Mouse (Mus musculus) gastrocnemius, postnatal 4 days (tissue): ENCODE measurements at regions not wholly inside any gene's neighbourhood (a gene's known extent, or its start where the extent isn't known, plus 50 kb on each side); places are given as distances from the start of the nearest gene placed in this dataset.
A peak's percentile ranks its signal among the peaks of the same experiment; 100 is the strongest.

Experiments used
- DNase-seq, 2 experiments: peaks; one replicate each; pipeline ENCODE4 v3.0.0; 2021 to 2022; ENCODE audit warnings: low spot score in 2 of 2, mixed read lengths in 2 of 2

DNA sequence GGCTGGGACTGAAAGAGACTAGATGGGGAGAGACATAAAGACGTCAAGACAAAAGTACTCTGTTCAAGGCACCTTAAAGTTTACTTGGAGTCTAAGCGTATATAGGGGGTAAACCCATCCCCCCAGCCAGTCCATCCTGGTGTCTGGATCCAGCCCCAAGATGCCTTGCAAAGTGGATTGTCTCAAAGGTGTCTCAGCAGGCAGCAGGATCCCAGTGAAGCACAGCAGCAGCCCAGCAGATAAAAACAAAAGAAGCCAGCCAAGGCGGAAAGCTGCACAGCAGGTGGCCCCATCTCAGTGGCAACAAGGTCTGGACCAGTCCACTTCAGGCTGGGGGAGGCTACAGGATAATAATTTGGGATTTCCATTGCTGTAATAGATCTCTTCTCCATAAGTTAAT, 72.0 kb upstream of the Col5a2 start:
- no peak for DNase-seq

DNA sequence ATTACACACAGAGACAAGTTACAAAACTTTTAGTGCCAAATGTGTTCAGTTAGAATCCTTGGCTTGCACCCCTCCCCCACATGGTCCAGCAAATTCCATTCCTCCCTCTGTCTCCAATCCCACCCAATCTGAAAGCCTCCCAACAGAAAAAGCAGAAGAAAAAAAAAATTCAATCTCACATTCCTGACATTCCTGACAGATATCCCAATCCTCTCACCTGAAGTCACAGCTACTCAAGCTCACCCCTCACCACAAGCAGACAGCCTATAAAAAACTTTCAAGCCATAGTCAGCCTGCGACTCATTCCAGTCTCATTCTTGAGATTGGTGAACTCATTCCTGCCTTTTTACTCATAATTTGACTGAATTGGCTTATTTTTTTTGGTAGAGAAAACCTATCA, 77.4 kb upstream of the Col5a2 start:
- DNase-seq, result no peak

DNA sequence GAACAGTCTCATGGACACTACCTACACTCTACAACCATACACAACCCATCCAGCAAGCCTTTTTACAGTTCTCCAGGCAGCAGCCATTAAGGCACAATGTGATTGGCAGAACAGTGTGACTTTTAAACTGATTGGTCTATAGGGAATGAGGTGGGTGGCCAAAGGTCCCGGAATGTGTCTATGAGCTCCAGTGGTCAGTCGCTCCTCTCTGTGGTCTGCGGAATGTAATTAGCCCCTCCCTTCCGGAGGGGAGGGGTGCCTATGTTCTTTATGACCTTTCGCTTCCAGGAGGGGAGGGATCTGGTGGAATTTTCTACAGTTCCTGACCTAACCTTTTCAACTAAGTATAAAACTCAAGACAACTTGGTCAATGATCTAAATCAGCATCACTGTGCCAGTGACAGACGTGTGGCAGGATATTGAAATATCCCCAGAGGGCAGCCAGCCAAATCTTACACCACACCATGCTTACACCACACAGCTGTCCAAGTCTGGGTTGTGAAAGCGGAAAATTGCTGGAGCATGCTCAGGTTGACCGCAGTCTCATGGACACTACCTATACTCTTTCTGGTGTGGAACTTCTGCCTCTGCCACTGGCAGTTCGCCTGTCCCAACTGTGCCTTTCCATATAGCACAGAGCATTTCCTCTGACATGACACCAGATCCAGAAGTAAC, 84.4 kb upstream of the Col5a2 start:
- DNase-seq, result no peak

DNA sequence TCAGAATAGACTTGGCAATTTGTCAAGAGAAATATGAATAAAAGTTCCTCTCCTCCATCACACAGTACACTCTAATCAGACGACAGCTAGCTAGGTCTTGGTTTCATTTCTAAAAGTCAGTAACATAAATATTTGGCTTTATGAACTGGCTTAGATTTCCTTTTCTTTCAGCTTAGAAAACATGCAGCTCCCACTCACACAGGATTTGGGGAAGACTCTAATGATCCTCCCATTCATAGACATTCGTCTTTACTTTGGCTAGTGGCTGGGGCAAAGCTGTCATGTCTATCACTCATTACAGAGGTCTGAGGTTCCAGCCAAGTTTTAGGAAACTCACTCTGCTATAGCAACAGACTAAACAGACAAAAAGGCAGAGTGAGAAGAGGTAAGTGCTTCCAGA, 94.2 kb upstream of the Col5a2 start:
- no peak for DNase-seq

DNA sequence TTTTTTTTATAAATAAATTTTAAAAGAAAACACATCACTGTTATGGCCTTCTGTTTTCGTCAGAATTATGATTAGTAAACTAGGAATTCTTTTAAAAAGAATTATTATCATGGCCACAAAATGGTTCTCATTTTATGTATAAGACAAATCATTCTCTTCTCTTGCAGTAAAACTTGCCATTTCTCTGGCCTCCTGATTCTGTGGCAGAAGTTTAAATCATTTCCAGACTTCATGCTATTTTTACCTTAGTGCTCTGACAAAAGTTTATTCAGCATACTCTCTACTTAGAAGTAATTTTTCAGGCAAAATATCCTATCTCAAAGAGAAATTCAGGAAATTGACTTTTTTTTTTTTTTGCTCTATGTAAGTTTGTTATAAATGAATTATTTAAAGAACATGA, 96.3 kb upstream of the Col5a2 start:
- DNase-seq, result no peak

DNA sequence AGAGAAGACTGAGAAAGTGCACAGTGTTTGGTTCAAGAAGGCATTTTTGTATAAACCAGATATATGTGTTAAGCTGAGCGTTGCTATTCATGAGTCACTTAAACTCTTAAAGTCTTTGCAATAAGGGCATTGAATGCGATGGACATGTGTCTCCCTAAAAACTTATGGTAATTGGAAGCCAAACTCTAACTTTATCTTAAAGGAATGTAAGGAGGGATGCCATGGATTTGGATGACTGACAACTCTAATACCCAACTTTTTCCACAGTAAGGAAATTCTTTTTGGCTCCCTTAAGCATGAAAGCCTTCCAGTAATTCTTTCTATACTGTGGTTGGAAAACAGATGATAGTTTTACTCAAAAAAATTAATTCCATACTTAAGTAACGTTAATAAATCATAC, 96.9 kb upstream of the Col5a2 start:
- DNase-seq, result no peak

DNA sequence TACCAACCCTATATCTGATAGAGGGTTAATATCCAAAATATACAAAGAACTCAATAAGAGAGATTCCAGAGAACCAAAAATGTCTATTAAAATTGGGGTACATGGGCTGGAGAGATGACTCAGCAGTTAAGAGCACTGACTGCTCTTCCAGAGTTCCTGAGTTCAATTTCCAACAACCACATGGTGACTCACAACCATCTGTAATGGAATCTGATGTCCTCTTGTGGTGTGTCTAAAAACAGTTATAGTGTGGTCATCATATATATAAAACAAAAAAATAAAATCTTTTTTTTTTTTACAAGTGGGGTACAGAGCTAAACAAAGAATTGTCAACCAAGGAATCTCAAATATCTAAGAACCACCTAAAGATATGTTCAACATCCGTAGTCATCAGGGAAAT, 102.5 kb upstream of the Col5a2 start:
- no peak for DNase-seq

DNA sequence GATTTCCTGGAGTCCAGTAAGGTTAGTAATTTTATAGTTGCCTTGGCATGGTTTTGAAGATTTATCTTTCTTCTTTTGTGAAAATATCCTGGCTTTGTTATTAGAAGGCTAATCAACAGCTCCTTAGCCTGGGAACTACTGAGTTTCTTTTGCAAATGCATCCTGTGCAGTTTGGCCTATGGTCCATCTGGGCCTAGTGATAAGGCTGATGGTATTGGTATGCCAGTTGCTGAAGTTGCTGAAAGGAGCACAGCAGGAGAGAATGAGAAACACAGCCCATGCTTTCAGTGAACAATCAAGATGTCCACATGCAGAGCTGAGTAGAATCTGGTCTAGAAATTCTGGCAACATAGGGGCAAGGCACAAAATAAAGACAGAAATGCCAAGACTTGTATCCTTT, 105.2 kb upstream of the Col5a2 start:
- DNase-seq, result no peak

DNA sequence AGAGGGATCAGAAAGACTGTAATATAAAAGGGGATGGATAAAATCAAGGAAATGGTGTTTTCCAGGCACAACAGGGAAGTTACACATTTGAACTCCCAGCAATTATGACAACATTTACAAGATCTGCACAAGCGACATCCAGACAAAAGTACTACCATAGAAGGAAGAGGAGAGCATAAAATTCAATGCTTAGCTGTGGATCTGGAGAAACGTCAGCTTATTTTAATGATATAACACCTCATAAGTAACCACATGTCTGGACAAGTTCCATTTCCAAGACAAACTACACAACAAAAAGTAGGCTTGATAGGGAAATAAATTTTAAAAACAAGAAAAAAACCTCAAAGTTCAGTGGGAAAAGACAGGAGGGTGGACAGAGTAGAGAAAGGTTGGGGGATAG, 115.9 kb upstream of the Col5a2 start:
- no peak for DNase-seq

DNA sequence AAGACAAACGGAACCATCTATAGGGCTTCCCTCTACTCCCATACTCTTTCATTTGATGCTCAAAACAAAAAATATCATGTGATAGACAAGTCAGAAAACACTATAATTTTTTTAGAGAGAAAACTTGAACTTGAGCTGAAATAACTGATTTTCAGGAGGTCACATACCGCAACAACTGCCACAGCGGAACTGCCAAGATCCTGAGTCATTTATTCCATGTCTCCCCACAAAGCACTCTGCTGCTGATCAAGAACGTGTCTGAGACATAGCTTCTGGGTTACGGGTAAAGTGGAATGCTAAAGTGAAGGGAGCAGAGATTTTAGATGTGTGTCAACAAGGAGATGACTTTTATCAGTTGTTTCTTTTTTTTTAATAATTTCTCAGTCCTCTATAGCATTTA, 122.8 kb upstream of the Col5a2 start:
- peak in 1 of 2 experiments; percentile 20 for DNase-seq

DNA sequence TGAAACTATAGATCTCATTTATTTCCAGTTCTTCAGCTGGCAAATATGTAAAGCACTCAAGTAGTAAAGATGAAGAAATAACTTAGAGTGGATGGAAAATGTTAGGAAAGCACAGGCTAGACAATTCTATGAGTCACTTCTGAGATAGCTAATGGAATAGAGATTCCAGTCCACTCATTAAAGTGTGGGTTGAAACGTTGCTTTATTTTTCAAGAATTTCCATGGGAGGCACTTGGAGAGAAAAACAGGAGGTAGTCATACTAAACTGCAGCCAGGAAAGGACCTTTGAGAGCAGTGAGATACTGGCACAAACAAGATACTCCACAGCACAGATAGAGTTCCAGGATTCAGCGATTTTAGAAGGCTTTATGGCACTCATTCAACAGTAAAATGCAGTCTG, 123.7 kb upstream of the Col5a2 start:
- no peak for DNase-seq

DNA sequence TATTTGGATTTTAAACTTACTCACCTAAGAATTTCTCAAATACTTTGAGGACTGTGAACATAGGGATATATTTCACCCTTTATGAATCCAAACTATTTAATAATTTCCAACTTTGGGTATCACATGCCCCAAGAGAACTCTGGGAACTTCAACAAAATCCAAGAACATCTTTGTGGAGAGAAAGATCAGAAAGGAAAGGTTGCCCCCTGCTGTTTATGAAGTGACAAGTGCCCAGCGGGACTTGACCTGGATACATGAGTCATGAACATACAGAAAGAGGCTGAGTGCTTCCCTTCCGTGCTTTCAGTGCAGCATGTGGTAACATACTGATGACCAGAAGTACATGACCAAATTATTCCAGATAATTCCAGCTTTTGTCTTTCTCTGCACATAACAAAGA, 124.8 kb upstream of the Col5a2 start:
- DNase-seq, result peak in 1 of 2 experiments; percentile 50

DNA sequence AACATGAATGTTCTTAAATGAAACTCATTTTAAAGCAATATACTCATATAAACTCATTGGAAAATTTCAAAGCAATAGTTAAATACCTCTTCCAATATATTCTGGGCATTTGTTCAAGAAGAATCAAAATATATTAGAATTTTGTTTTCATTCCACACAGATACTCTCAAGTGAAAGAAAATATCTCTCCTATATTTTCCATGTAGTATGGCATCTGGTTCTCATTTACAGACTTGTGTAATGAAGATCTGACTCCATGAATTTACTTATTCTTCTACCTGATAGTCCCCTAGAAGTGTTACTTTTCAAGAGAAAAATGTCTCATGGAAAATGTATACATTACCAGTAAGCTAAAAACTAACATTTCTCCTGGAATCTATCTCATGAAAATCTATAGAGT, 144.2 kb upstream of the Col5a2 start:
- no peak for DNase-seq

DNA sequence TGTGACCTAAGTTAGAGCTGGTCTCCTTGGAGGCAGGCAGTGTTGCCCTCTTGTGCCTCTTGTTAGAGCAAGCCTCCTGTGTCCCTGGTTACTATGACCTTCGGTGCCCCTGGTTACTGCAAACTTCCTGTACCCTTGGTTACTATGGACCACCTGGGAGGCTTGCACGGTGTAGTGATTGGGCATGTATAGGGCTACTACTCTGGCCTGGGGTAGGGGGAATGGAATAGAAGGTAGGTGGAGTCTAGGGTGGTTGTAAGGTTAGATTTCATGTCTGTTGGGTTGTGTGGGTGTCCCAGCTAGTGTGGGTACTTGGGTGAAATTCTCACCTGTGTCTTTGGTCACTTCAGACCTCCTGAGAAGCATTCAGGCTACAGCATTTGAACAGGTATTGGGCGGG, 141.7 kb upstream of the Wdr75 start:
- no peak for DNase-seq

DNA sequence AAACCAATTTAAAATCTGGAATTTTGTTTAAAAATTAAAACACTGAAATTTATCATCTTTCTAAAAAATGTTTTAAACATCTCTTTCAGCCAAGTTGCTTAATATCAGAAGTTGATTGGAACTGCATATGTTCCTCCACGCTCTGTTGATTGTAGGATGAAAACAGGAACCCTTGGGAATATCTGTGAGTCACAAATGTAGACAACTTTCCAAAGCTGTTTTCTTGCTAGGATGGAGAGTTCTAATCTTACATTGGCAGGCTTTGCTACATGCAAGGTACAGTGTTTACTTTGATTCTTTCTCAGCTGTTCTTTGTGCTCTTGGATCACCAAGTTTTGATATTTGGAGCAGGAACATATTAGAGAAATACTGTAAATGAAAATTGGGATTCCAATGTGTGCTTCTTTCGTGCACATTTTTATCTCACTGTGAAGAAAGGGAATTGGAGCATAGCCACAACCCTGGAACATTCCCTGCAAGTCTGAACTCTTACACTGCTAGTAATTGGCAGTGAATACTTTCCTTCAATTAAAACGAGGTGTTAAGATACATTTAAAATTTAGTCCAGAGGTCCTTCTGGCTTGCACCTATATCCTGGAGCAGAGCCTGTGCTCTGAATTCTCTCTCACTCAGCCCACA, 131.0 kb upstream of the Wdr75 start:
- DNase-seq, result no peak

DNA sequence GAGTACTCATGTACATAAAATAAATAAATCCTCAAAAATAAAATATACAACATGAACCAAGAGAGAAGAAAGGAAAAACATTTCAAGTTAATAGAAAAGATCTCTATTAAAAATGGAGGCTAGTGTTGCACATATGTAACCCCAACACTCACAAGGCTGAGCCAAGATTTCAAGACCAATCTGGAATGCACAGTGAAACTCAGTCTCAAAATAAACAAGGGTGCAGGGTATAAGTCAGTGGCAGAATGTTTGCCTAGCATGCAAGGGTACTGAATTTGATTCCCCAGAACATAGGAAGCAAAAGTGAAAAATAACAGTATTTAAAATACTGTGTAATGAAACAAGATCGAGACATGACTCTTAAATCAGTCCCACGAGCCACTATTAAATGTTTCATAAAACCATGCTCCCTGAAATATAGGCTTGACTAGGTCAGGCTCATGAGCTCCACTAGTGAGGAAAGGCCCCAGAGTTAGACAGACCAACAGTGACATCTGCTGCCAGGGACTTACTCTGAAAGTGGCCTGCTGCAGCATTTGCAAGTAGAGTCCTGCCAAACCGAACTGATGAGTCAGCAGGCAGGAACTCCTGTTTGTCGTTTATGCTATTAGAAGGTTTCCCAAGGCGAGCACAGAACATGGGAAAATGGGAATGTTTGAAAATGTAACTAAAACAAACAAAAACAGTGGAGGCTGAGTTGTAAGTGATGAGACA, 122.4 kb upstream of the Wdr75 start:
- peak; percentile 44 to 79 for DNase-seq

DNA sequence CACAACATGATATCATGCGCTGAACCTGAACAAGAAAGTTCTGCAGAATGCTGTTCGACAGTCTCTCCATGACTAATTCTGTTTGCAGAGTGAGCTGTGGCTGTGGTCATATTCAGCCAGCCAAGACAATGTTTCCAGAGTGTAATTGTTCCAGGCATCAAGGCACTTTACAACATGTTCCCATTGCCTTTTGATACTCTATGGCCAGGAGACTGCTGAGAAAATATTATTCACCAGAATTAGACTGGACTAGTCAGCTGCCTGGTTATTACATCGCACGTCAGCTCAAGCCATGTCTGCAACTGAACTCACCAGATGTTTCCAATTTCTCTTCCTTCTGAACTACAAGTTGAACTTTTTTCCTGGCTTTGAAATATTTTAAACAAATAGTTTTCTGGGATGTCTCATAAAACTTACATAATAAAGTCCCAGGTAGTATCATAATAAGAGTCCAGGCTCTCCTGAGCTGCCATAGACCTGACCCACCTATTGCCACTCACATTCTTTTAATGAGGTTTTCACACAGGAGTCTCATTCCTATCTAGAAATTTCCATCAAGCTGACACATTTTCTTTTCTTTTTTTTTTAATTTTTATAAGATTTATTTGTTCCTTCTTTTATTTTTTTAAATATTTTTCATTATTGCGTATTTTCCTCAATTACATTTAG, 119.1 kb upstream of the Wdr75 start:
- peak in 1 of 2 experiments; percentile 17 for DNase-seq

DNA sequence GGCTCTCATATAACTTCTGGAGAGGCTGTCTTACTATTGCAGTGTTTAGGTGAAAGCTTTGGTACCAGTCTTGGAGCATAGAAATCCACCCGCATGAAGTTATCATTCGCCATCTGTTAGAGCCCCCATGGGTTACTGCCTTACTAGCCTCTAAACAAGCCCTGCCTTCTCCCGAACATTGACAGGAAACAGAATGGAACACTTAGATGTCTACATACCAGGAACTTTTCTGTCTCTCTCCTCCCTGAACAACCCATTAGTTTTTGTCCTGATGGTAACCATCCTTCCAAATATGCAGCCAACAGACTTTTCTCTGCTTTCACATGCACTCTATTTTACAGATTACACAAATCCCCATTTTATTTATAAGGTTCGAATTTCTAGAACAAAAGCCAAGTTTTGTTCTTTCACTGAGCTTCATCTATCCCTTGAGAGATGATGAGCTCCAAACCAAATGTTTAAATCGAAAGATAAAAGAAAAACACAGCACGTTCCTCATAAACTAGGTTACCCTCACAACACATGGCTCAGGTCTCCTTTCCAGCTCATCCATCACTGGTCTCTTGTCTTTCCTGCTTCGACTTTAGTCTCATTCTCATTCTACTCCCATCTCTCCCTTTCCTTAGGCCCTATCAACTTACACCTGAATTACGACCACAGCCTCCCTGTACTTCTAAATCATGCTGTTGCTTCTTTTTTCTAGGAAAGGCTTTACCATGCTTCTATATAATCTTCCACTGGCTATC, 114.8 kb upstream of the Wdr75 start:
- no peak for DNase-seq

DNA sequence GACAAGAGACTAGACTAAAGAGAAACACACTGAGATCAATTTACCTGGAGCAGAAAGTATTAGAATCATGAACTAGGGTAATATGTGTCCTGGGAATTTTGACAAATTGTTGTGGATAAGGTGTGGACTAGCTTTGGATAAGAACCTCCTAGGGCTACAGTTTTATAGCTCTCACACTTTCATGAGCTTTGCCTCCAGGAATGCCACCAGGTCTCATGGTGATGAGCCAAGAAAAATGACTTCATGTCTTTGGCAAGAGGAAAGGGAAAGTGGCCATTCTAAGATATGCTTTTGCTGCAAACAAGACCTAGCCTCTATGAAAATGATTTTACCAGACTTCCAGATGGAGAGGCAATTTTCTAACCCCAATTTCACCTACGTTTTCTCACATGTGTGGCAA, 94.1 kb upstream of the Wdr75 start:
- no peak for DNase-seq

DNA sequence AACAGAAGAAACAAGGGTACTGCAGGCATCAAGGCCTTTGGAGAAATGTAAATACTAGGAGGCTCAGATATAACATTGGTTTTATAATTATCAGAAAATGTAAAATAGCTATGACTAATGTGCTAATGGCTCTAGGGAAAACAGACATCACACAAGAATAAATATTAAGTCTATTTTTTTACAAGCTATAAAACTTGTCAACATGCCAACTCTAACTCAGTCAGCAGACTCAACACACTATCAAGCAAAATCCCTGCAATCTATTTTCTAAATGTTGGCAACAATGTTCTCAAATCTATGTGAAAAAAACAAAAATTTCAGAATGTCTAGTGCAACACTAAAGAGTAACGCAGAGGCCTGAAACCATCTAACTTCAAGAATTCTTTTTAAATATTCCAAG, 93.5 kb upstream of the Wdr75 start:
- no peak for DNase-seq

DNA sequence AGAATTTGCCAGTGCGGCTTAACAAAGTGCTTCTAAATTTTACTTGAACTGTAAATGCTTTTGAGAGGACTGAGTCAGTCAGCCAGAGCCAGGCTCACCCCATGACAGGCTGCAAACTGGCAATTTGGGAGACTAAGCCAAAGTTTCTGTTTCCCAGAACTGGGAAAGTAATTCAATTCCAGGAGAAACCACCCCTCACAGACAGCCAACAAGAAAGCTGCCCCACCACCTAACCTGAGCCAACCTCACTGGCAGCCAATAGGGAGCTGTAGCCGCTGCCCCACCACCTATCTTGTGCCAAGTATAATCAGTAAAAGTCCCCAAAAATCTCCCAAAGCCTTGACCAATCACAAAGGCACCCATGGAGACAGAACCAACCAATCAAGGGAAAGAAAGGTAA, 71.6 kb upstream of the Wdr75 start:
- DNase-seq, result no peak
